Mouse (Mus musculus) CD4-positive helper T cell, adult 2 months (primary cell): ENCODE results near the gene Snx5.

Experiments used
- DNase-seq: peaks from one replicate; pipeline ENCODE4 v3.0.0-alpha.2; 2012; ENCODE audit warnings: low read depth, missing footprints, low spot score

The Snx5 gene

GRCm38 (mm10) chr2:144270507-144271420, at the start of gene Snx5, which contains the start of gene Mgme1:
Gene Snx5 (minus strand): TSS chr2:144270906.
Gene Mgme1 (plus strand): TSS chr2:144270663.
- DNase-seq: peak; percentile 96

GRCm38 (mm10) chr2:144311372-144311771, 40.7 kb upstream of the Snx5 start:
- DNase-seq: no peak

- no peak for DNase-seq
Observed at GRCm38 (mm10) chr2:144310273-144310672, 39.6 kb upstream of the Snx5 start.

- DNase-seq: no peak
Observed at GRCm38 (mm10) chr2:144308561-144308960, 37.9 kb upstream of the Snx5 start.

- DNase-seq: no peak
Observed at GRCm38 (mm10) chr2:144305721-144306294, 35.1 kb upstream of the Snx5 start.

- no peak for DNase-seq
Observed at GRCm38 (mm10) chr2:144301101-144301500, 30.4 kb upstream of the Snx5 start.

GRCm38 (mm10) chr2:144299749-144300669, 29.3 kb upstream of the Snx5 start:
- peak; percentile 47 for DNase-seq

- no peak for DNase-seq
Observed at GRCm38 (mm10) chr2:144295145-144295735, 24.5 kb upstream of the Snx5 start.

- DNase-seq: no peak
Observed at GRCm38 (mm10) chr2:144291600-144292305, 21.0 kb upstream of the Snx5 start.

GRCm38 (mm10) chr2:144290321-144290720, 19.6 kb upstream of the Snx5 start:
- no peak for DNase-seq

GRCm38 (mm10) chr2:144281417-144281816, 10.7 kb upstream of the Snx5 start:
- no peak for DNase-seq

GRCm38 (mm10) chr2:144280568-144280967, 9.9 kb upstream of the Snx5 start:
- DNase-seq: no peak

GRCm38 (mm10) chr2:144279742-144280141, 9.0 kb upstream of the Snx5 start:
- DNase-seq: no peak

GRCm38 (mm10) chr2:144276885-144277284, 6.2 kb upstream of the Snx5 start:
- no peak for DNase-seq

- peak; percentile 31 for DNase-seq
Observed at GRCm38 (mm10) chr2:144274741-144275140, 4.0 kb upstream of the Snx5 start.

- no peak for DNase-seq
Observed at GRCm38 (mm10) chr2:144272088-144272487, 1.4 kb upstream of the Snx5 start.

GRCm38 (mm10) chr2:144269679-144270475, 829 bp downstream of the Snx5 start:
- no peak for DNase-seq

GRCm38 (mm10) chr2:144269306-144269650, 1.4 kb downstream of the Snx5 start:
- peak; percentile 27 for DNase-seq

GRCm38 (mm10) chr2:144268446-144269305, 2.0 kb downstream of the Snx5 start:
- no peak for DNase-seq
